Mouse (Mus musculus) G1E (cell line): ENCODE results near the gene Galns. TPM values are rescaled to one million over a fixed set of nuclear protein-coding genes. Genes with fewer than 3 reads are reported as not detected.

ENCODE experiments used
- ATAC-seq: 2 replicates; pipeline ENCODE4 v1.8.0; 2016; ENCODE audit warnings: mild to moderate bottlenecking; ENCODE audit not compliant: insufficient number of reproducible peaks, poor library complexity, low FRiP score, severe bottlenecking; ENCODE audit errors: extremely low read depth
- DNase-seq: peaks from one replicate; pipeline ENCODE4 v3.0.0; 2012; ENCODE audit warnings: low spot score
- H3K27me3 ChIP-seq: 2 replicates; pipeline ENCODE4 v1.6.1; 2012; ENCODE audit warnings: mild to moderate bottlenecking, low read length, inconsistent platforms; ENCODE audit not compliant: insufficient read depth
- H3K36me3 ChIP-seq: replicated peaks from 2 replicates; pipeline ENCODE3; 2012; ENCODE audit warnings: mild to moderate bottlenecking, inconsistent platforms
- H3K4me1 ChIP-seq: 2 replicates; pipeline ENCODE4 v1.6.1; 2012; ENCODE audit warnings: low read depth, low read length, inconsistent platforms, mixed read lengths; ENCODE audit not compliant: insufficient read depth
- H3K4me3 ChIP-seq: 2 replicates; pipeline ENCODE4 v1.5.1; 2012; ENCODE audit warnings: low read depth, mild to moderate bottlenecking, inconsistent platforms, low read length, moderate library complexity, mixed read lengths
- H3K9me3 ChIP-seq: replicated peaks from 2 replicates; pipeline ENCODE4 v1.6.1; 2012; ENCODE audit warnings: inconsistent platforms
- CTCF ChIP-seq: IDR thresholded peaks from 2 replicates; pipeline ENCODE4 v1.5.1; 2012; ENCODE audit warnings: low read depth, low read length, inconsistent platforms, mixed read lengths
- GATA1 ChIP-seq: IDR thresholded peaks from 2 replicates; pipeline ENCODE4 v1.6.1; 2012; ENCODE audit warnings: borderline replicate concordance, low read length, inconsistent platforms, mixed read lengths
- GATA2 ChIP-seq: IDR thresholded peaks from 2 replicates; pipeline ENCODE4 v1.6.1; 2012; ENCODE audit warnings: low read depth, low read length, inconsistent platforms, borderline replicate concordance
- POLR2AphosphoS5 ChIP-seq: IDR thresholded peaks from 2 replicates; pipeline ENCODE4 v1.6.1; 2012; ENCODE audit warnings: low read depth, low read length, inconsistent platforms; ENCODE audit not compliant: insufficient replicate concordance
- TAL1 ChIP-seq: conservative IDR thresholded peaks from 2 replicates; pipeline ENCODE4 v1.6.1; 2012; ENCODE audit warnings: low read depth, low read length, inconsistent platforms, mixed read lengths
- polyA plus RNA-seq: library from polyadenylated mRNA; stranded (reverse); fragments of >175 nt; gene quantifications from 2 replicates; pipeline ENCODE4 v1.2.3, GENCODE M21; 2012
- total RNA-seq, 2 experiments: library from RNA; stranded (forward) in 1 of 2; stranded (reverse) in 1 of 2; fragments of 200-1000 nt in 1 of 2; fragments of >200 nt in 1 of 2; fragmentation: Nextera tagmentation in 1 of 2; gene quantifications; 2 replicates each; pipeline ENCODE4 v1.2.3; 2014 to 2017

Galns gene
- total and polyA plus RNA-seq, 3 experiments = 3.0 to 7.9 (median 6.0) TPM

DNA sequence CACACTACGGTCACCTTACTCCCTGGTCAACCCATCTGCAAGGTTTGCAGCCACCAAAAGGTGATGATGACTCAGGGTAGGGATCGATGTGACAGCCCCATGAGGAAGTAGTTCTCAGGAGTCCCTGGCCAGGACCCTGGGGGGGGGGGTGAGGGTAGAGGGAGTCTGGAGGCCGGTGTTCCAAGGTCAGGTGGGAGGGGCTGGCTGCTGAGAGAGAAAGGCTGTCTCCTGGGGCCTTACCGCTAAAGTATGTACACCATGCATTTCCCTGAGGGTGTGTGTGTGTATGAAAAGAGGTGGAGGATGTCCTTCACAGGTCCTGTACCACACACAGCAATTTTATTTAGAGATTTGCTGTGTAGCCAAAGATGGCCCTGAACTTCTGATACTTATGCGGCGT is 41.4 kb upstream of the Galns start:
- no peaks in the 10 kb centered on the region for H3K9me3 ChIP-seq
- no peak for TF ChIP-seq TAL1
- no peak for TF ChIP-seq GATA2
- no peak for TF ChIP-seq POLR2AphosphoS5
- TF ChIP-seq GATA1 = no peak
- TF ChIP-seq CTCF = no peak
- DNase-seq (no peak), ATAC-seq (no peak)
- no peaks in the 10 kb centered on the region for H3K27me3 ChIP-seq
- peaks cover 100% of the 10 kb centered on the region for H3K36me3 ChIP-seq
- peaks cover 89% of the 10 kb centered on the region for H3K4me1 ChIP-seq
- no peak overlapping the region for H3K4me3 ChIP-seq

DNA sequence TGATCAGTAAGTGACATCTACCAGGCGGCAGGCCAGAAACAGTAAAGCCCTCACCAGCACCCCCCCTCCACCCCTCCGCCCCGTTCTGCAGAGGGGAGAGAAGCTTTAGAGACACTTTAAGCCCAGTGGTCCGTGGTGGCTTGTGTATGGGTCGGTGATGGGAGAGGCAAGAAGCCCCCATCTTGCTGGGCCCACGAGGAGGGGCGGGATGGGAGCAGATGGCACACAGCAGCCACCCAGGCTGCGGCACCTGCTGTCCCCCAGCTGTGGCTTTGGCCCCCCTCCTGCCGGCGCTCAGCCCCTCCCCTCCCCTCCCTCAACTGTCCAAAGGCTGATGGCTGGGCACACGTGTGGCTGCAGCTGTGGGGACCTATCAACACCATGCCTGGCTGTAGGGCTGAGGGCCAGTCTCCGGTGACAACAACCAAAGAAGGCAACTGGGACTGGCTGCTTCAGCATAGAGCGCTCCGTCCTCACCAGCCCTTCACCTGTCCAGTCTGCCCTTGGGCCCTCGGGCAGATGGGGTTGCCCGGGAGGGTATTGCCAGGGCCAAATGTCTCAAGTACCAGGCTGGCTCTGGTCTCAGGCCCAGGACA is 40.2 kb upstream of the Galns start:
- H3K36me3 ChIP-seq = peaks cover 99% of the 10 kb centered on the region
- TF ChIP-seq POLR2AphosphoS5 = no peak
- no peak for TF ChIP-seq GATA1
- no peak for TF ChIP-seq TAL1
- no peak for TF ChIP-seq CTCF
- TF ChIP-seq GATA2 = no peak
- H3K4me1 ChIP-seq = peaks cover 84% of the 10 kb centered on the region
- ATAC-seq (no peak), DNase-seq (no peak)
- no peaks in the 10 kb centered on the region for H3K27me3 ChIP-seq
- no peak overlapping the region for H3K4me3 ChIP-seq
- no peaks in the 10 kb centered on the region for H3K9me3 ChIP-seq

- Histone ChIP-seq H3K9me3 (no peaks in the 10 kb centered on the region), H3K4me3 (no peak overlapping the region), H3K27me3 (no peaks in the 10 kb centered on the region), H3K4me1 (peaks cover 73% of the 10 kb centered on the region), H3K36me3 (peaks cover 99% of the 10 kb centered on the region)
- DNase-seq (no peak), ATAC-seq (no peak)
- TF ChIP-seq GATA1 (no peak), TAL1 (no peak), GATA2 (no peak), POLR2AphosphoS5 (no peak), CTCF (no peak)
Observed at GRCm38 (mm10) chr8:122648192-122648970, 37.1 kb upstream of the Galns start.

DNA sequence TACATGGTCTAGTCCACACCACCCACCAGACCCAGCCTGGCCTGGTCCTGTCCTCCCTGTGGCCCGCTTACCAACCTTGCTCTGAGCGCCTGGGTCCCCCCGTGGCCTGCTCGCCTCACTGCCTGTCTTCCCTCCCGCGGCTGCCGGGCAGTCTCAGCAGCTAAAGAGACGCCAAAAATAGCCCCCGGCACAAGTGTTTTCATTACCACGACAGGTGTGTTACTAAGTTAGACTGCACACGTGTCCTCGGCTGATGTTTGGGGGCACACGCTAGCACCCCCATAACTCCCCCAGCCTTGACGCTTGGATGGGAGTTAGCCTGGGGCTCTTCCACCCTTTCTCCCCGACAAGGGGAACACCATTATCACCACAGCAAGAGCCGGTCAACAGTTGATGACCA is 35.1 kb upstream of the Galns start:
- H3K4me3 ChIP-seq = no peak overlapping the region
- DNase-seq (no peak), ATAC-seq (no peak)
- H3K36me3 ChIP-seq = peaks cover 99% of the 10 kb centered on the region
- TF ChIP-seq POLR2AphosphoS5 (no peak), CTCF (no peak), TAL1 (no peak), GATA2 (no peak), GATA1 (no peak)
- H3K27me3 ChIP-seq = no peaks in the 10 kb centered on the region
- H3K9me3 ChIP-seq = no peaks in the 10 kb centered on the region
- peaks cover 68% of the 10 kb centered on the region for H3K4me1 ChIP-seq

GRCm38 (mm10) chr8:122644175-122644954 is 33.1 kb upstream of the Galns start:
- no peaks in the 10 kb centered on the region for H3K27me3 ChIP-seq
- no peak for ATAC-seq

More at GRCm38 (mm10) chr8:122644175-122644954, 33.1 kb upstream of the Galns start:
- DNase-seq = no peak
- Histone ChIP-seq H3K9me3 (no peaks in the 10 kb centered on the region), H3K36me3 (peaks cover 99% of the 10 kb centered on the region), H3K4me1 (peaks cover 71% of the 10 kb centered on the region), H3K4me3 (no peak overlapping the region)
- TF ChIP-seq POLR2AphosphoS5 (no peak), CTCF (no peak), GATA2 (no peak), TAL1 (no peak), GATA1 (no peak)
